Mouse (Mus musculus) skeletal muscle tissue, adult 2 months (tissue): Measurements from ENCODE around the gene Apol9a.
"Not testable (repeated sequence)": the region's sequence is repeated elsewhere in the genome, so short reads cannot be mapped to it uniquely, and the experiment has no call there.

ENCODE experiments used
- DNase-seq: peaks from one replicate; pipeline ENCODE4 v3.0.0-alpha.2; 2012; ENCODE audit warnings: low read depth, low spot score

Apol9a gene

GRCm38 (mm10) chr15:77411035-77411434 lies at the start of gene Apol9a:
TSS of gene Apol9a (minus strand) at chr15:77411135.
- DNase-seq = not testable (repeated sequence)

- DNase-seq = not testable (repeated sequence)
Observed at GRCm38 (mm10) chr15:77449927-77450326, 39.0 kb upstream of the Apol9a start.

GRCm38 (mm10) chr15:77447392-77447791 lies 36.5 kb upstream of the Apol9a start, which contains the start of gene Apol7b:
TSS of gene Apol7b (minus strand) at chr15:77447492.
- not testable (repeated sequence) for DNase-seq

GRCm38 (mm10) chr15:77445668-77446067 lies 34.7 kb upstream of the Apol9a start:
- DNase-seq = not testable (repeated sequence)

GRCm38 (mm10) chr15:77444746-77445145 lies 33.8 kb upstream of the Apol9a start:
- DNase-seq = not testable (repeated sequence)

GRCm38 (mm10) chr15:77428690-77429448 lies 17.9 kb upstream of the Apol9a start:
- DNase-seq = not testable (repeated sequence)

GRCm38 (mm10) chr15:77422925-77423324 lies 12.0 kb upstream of the Apol9a start:
- DNase-seq = not testable (repeated sequence)

- DNase-seq = not testable (repeated sequence)
Observed at GRCm38 (mm10) chr15:77419657-77420056, 8.7 kb upstream of the Apol9a start.

- DNase-seq = not testable (repeated sequence)
Observed at GRCm38 (mm10) chr15:77416655-77417333, 5.9 kb upstream of the Apol9a start.

GRCm38 (mm10) chr15:77415653-77416052 lies 4.7 kb upstream of the Apol9a start:
- not testable (repeated sequence) for DNase-seq

- DNase-seq = not testable (repeated sequence)
Observed at GRCm38 (mm10) chr15:77412695-77413094, 1.8 kb upstream of the Apol9a start.

- DNase-seq = not testable (repeated sequence)
Observed at GRCm38 (mm10) chr15:77406370-77406769, 4.6 kb downstream of the Apol9a start.

- DNase-seq = not testable (repeated sequence)
Observed at GRCm38 (mm10) chr15:77399027-77399426, 11.9 kb downstream of the Apol9a start, which contains the start of gene Apol7a. TSS of gene Apol7a (minus strand) at chr15:77399110.

GRCm38 (mm10) chr15:77397450-77398132 lies 13.3 kb downstream of the Apol9a start:
- peak; percentile 14 for DNase-seq

GRCm38 (mm10) chr15:77393832-77394231 lies 17.1 kb downstream of the Apol9a start:
- DNase-seq = not testable (repeated sequence)

GRCm38 (mm10) chr15:77387462-77387861 lies 23.5 kb downstream of the Apol9a start:
- DNase-seq = no peak

GRCm38 (mm10) chr15:77384340-77385030 lies 26.4 kb downstream of the Apol9a start:
- no peak for DNase-seq

GRCm38 (mm10) chr15:77382880-77383279 lies 28.1 kb downstream of the Apol9a start:
- no peak for DNase-seq

- no peak for DNase-seq
Observed at GRCm38 (mm10) chr15:77382271-77382850, 28.6 kb downstream of the Apol9a start.

GRCm38 (mm10) chr15:77381481-77381880 lies 29.5 kb downstream of the Apol9a start:
- DNase-seq = no peak

GRCm38 (mm10) chr15:77379921-77380320 lies 31.0 kb downstream of the Apol9a start:
- DNase-seq = no peak
